Mouse (Mus musculus): ENCODE data around the gene Apol6. TPM values are rescaled to one million over a fixed set of nuclear protein-coding genes. Genes with fewer than 3 reads are reported as not detected.

Gene Apol6
- 1.7 TPM for polyA plus RNA-seq (2014; fragmentation: Illumina TruSeq; extraction: RNeasy Lipid Tissue Mini Kit (QIAGEN cat#74804); ENCODE audit: low read depth, low replicate concordance)

DNA sequence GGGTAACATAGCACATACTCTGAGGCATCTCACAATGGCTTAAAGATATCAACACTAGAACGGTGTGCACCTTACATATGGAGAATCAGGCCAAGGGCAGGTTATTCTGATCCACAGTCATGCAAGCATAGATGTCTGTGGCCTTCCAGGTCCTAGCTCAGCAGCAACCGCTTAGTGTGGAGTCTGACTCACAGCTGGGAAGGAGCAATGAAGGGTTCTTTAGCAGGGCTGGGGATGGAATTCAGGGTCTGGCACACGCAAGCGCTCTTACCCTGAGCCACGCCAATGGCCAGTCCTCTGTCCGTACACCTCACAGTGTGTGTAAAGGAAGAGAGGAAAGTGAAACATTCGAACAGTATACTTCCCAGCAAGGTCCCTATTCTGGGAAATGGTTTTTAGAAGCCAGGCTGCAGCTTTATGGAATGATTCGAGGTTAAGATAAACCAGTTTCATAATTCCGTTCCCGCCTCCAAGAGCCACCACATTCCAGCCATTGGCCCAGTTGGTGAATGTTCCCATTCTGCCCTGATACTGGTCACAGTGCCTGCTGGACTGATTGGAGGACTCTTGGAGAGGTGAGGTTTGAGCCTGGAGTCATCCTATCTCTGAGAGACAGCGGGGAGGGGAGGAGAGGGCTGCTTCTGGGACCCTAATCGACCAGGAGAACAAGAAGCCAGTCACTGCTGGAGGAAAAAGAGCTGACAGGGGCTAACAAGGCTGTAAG lies at the start of gene Apol6:
Gene Apol6 (plus strand): TSS at position 133 of the 724 bp plus-strand sequence.

DNA sequence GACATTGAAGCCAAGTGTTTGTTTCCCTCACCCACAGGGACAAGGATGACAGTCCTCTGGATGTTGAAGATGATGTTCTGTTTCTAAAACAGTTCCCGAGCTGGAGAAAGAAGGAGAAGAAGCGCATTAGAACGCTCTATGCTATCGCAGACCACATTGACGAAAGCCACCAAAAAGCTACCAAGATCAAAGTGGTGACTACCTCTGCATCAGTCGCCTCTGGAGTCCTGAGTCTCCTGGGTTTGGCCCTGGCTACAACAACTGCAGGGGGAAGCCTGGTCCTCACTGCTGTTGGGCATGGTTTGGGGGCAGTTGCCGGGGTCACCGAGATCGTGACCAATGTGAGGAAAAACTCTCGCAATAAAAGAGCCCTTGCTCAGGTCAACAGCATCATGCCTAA lies 6.0 kb downstream of the Apol6 start, which contains the start of gene Mb:
Gene Mb (minus strand): TSS at position 101 of the 400 bp plus-strand sequence.

Other genes with a start within 250 kb of the Apol6 start
- 11.3 TPM for gene Zfp251, start 173.3 kb upstream of the Apol6 start, polyA plus RNA-seq (2014; fragmentation: Illumina TruSeq; extraction: RNeasy Lipid Tissue Mini Kit (QIAGEN cat#74804); ENCODE audit: low read depth, low replicate concordance)
- gene Zfp7, start 165.5 kb upstream of the Apol6 start, polyA plus RNA-seq (2014; fragmentation: Illumina TruSeq; extraction: RNeasy Lipid Tissue Mini Kit (QIAGEN cat#74804); ENCODE audit: low read depth, low replicate concordance): 1.5 TPM
- gene Gm49527, start 165.4 kb upstream of the Apol6 start, polyA plus RNA-seq (2014; fragmentation: Illumina TruSeq; extraction: RNeasy Lipid Tissue Mini Kit (QIAGEN cat#74804); ENCODE audit: low read depth, low replicate concordance): not detected
- 0.65 TPM for gene Zfp647, start 119.3 kb upstream of the Apol6 start, polyA plus RNA-seq (2014; fragmentation: Illumina TruSeq; extraction: RNeasy Lipid Tissue Mini Kit (QIAGEN cat#74804); ENCODE audit: low read depth, low replicate concordance)
- gene 1110038F14Rik, start 96.2 kb upstream of the Apol6 start, polyA plus RNA-seq (2014; fragmentation: Illumina TruSeq; extraction: RNeasy Lipid Tissue Mini Kit (QIAGEN cat#74804); ENCODE audit: low read depth, low replicate concordance): 19.9 TPM
- 21,525 TPM for gene Mb, start 5.9 kb downstream of the Apol6 start, polyA plus RNA-seq (2014; fragmentation: Illumina TruSeq; extraction: RNeasy Lipid Tissue Mini Kit (QIAGEN cat#74804); ENCODE audit: low read depth, low replicate concordance)

Data from heart, adult 10 weeks (tissue).